Mouse (Mus musculus) B cell, adult (primary cell): ENCODE results near the gene Gfer. TPM values are rescaled to one million over a fixed set of nuclear protein-coding genes. Genes with fewer than 3 reads are reported as not detected.

ENCODE experiments used
- total RNA-seq: library from RNA; stranded (reverse); gene quantifications from 4 replicates; pipeline ENCODE4 v1.2.4, GENCODE M21; 2023; ENCODE audit not compliant: inconsistent age

Gfer gene
- 16.9 to 18.7 TPM (median 18.1 TPM) in 4 replicates for total RNA-seq

GRCm38 (mm10) chr17:24696011-24696697 is at the start of gene Gfer, which contains the start of gene Noxo1:
Gene Gfer (minus strand): TSS chr17:24696156.
Gene Noxo1 (plus strand): TSS chr17:24696234.

GRCm38 (mm10) chr17:24736330-24737051 is 40.5 kb upstream of the Gfer start, which contains the start of gene Msrb1:
Gene Msrb1 (plus strand): TSS chr17:24736642.

GRCm38 (mm10) chr17:24727618-24728017 is 31.7 kb upstream of the Gfer start, which contains the start of gene Rpl3l:
Gene Rpl3l (plus strand): TSS chr17:24727820.

GRCm38 (mm10) chr17:24724184-24724583 is 28.2 kb upstream of the Gfer start, which contains the start of gene Ndufb10:
Gene Ndufb10 (minus strand): TSS chr17:24724478.

GRCm38 (mm10) chr17:24717943-24718342 is 22.0 kb upstream of the Gfer start, which contains the start of the genes Rnf151 and Rps2:
Gene Rnf151 (minus strand): TSS chr17:24718063.
Gene Rps2 (plus strand): TSS chr17:24718116.

GRCm38 (mm10) chr17:24706982-24707800 is 11.2 kb upstream of the Gfer start, which contains the start of gene Tbl3:
Gene Tbl3 (minus strand): TSS chr17:24707660.

GRCm38 (mm10) chr17:24689251-24690081 is 6.5 kb downstream of the Gfer start, which contains the start of gene Syngr3:
Gene Syngr3 (minus strand): TSS chr17:24689955.

GRCm38 (mm10) chr17:24669545-24670245 is 26.3 kb downstream of the Gfer start, which contains the start of gene Zfp598:
Gene Zfp598 (plus strand): TSS chr17:24669687.

GRCm38 (mm10) chr17:24658017-24658758 is 37.8 kb downstream of the Gfer start, which contains the start of gene Npw:
Gene Npw (minus strand): TSS chr17:24658457.

GRCm38 (mm10) chr17:24650070-24650616 is 45.8 kb downstream of the Gfer start, which contains the start of gene Slc9a3r2:
Gene Slc9a3r2 (minus strand): TSS chr17:24650327.

Other genes with a start within 250 kb of the Gfer start
- 58.4 to 75.5 TPM (median 64.9 TPM) in 4 replicates for gene E4f1, start 225.8 kb downstream of the Gfer start, total RNA-seq
- 17.0 to 19.8 TPM (median 18.8 TPM) in 4 replicates for gene Pgp, start 225.8 kb downstream of the Gfer start, total RNA-seq
- 0.71 to 1.2 TPM (median 0.95 TPM) in 4 replicates for gene Bricd5, start 222.3 kb downstream of the Gfer start, total RNA-seq
- 18.2 to 22.4 TPM (median 20.5 TPM) in 4 replicates for gene Mlst8, start 217.1 kb downstream of the Gfer start, total RNA-seq
- not detected in 4 replicates for gene Caskin1, start 207.6 kb downstream of the Gfer start, total RNA-seq
- gene Traf7, start 168.2 kb downstream of the Gfer start, total RNA-seq = 201 to 215 TPM (median 211 TPM) in 4 replicates
- gene Rab26, start 161.9 kb downstream of the Gfer start, total RNA-seq = 1.0 to 1.9 TPM (median 1.2 TPM) in 4 replicates
- gene Pkd1, start 146.3 kb downstream of the Gfer start, total RNA-seq = 71.1 to 75.5 TPM (median 72.5 TPM) in 4 replicates
- gene Tsc2, start 63.5 kb downstream of the Gfer start, total RNA-seq = 84.9 to 110 TPM (median 98.3 TPM) in 4 replicates
- gene Nthl1, start 63.5 kb downstream of the Gfer start, total RNA-seq = 2.8 to 11.3 TPM (median 4.9 TPM) in 4 replicates
- gene Slc9a3r2, start 45.8 kb downstream of the Gfer start, total RNA-seq = 0.48 to 0.51 TPM in 2 of 4 replicates, not detected in the others
- gene Npw, start 37.7 kb downstream of the Gfer start, total RNA-seq = not detected in 4 replicates
- gene Zfp598, start 26.5 kb downstream of the Gfer start, total RNA-seq = 52.7 to 59.6 TPM (median 57.9 TPM) in 4 replicates
- not detected in 4 replicates for gene Syngr3, start 6.2 kb downstream of the Gfer start, total RNA-seq
- 7.7 to 11.6 TPM (median 8.4 TPM) in 4 replicates for gene Noxo1, start 78 bp upstream of the Gfer start, total RNA-seq
- gene Tbl3, start 11.5 kb upstream of the Gfer start, total RNA-seq = 31.4 to 36.1 TPM (median 33.4 TPM) in 4 replicates
- gene Rnf151, start 21.9 kb upstream of the Gfer start, total RNA-seq = 0.78 TPM in 1 of 4 replicates, not detected in the others
- 1,210 to 1,288 TPM (median 1,234 TPM) in 4 replicates for gene Rps2, start 22.0 kb upstream of the Gfer start, total RNA-seq
- gene Ndufb10, start 28.3 kb upstream of the Gfer start, total RNA-seq = 71.7 to 80.7 TPM (median 73.5 TPM) in 4 replicates
- gene Rpl3l, start 31.7 kb upstream of the Gfer start, total RNA-seq = not detected in 4 replicates
- 29.6 to 37.8 TPM (median 32.9 TPM) in 4 replicates for gene Msrb1, start 40.5 kb upstream of the Gfer start, total RNA-seq
- not detected in 4 replicates for gene Hs3st6, start 56.8 kb upstream of the Gfer start, total RNA-seq
- not detected in 4 replicates for gene Meiob, start 108.1 kb upstream of the Gfer start, total RNA-seq
- gene Hagh, start 144.0 kb upstream of the Gfer start, total RNA-seq = 27.5 to 30.3 TPM (median 27.9 TPM) in 4 replicates
- 2.0 to 2.5 TPM (median 2.2 TPM) in 4 replicates for gene Fahd1, start 154.2 kb upstream of the Gfer start, total RNA-seq
- 0.54 to 1.4 TPM (median 0.66 TPM) in 3 of 4 replicates, not detected in the other for gene Igfals, start 169.8 kb upstream of the Gfer start, total RNA-seq
- 54.8 to 67.5 TPM (median 67.0 TPM) in 4 replicates for gene Nubp2, start 190.2 kb upstream of the Gfer start, total RNA-seq
- 26.0 to 31.7 TPM (median 30.6 TPM) in 4 replicates for gene Spsb3, start 190.5 kb upstream of the Gfer start, total RNA-seq
- gene Eme2, start 198.9 kb upstream of the Gfer start, total RNA-seq = 65.6 to 76.2 TPM (median 68.2 TPM) in 4 replicates
- gene Mrps34, start 199.0 kb upstream of the Gfer start, total RNA-seq = 26.8 to 35.6 TPM (median 29.2 TPM) in 4 replicates
- 23.0 to 37.2 TPM (median 27.7 TPM) in 4 replicates for gene Nme3, start 200.3 kb upstream of the Gfer start, total RNA-seq
- gene Mapk8ip3, start 240.8 kb upstream of the Gfer start, total RNA-seq = 200 to 220 TPM (median 218 TPM) in 4 replicates